Mouse (Mus musculus): Measurements from ENCODE around the gene Pbrm1. TPM values are rescaled to one million over a fixed set of nuclear protein-coding genes. Genes with fewer than 3 reads are reported as not detected.

Gene Pbrm1
- polyA plus RNA-seq, 1 experiment = 20.4 TPM

DNA sequence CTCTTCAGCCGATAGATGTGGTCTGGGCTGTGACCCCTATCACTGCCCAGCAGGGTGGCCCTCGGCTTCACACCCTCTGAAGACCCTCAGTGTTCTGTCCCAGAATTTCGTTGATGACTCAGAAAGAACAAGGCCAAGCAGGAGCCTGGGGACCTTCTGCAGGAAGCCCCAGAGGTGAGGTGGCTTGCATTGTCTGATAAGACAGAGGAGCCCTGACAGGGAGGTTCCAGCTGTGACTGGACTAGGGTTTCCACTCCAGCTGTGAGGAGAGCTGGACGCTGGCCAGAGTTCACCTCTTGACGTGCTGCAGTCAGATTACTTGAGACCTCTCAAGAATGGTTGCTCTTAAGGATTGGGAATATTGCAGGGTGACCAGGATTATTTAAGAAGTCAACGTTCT lies 113.1 kb downstream of the Pbrm1 start:
- DNase-seq (ENCODE audit: extremely low spot score in 1 of 2, low spot score in 1 of 2) = no peak

DNA sequence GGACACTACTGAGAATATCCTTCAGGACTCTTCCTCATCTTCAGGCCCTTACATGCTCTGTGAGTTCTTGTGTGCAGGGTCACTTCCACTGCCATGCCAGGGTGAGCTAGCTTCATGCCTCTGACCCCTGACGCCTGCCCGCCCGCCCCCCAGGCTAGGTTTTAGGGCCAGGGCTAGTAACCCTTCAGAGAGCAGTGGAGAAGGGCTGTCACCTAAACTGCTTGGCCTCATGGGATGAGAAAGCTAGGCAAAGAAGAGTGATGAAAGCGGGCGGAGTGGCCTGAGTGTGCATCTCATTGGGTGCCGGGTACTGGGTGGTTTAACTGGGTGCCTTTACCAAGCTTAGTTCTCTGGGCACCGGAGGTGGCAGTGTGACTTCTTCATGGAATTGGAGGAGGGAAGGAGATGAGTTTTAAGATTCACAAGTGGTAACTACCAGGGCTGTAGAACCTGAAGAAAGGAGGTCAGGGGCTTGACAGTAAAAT lies 113.6 kb downstream of the Pbrm1 start:
- DNase-seq (ENCODE audit: extremely low spot score in 1 of 2, low spot score in 1 of 2) = no peak

DNA sequence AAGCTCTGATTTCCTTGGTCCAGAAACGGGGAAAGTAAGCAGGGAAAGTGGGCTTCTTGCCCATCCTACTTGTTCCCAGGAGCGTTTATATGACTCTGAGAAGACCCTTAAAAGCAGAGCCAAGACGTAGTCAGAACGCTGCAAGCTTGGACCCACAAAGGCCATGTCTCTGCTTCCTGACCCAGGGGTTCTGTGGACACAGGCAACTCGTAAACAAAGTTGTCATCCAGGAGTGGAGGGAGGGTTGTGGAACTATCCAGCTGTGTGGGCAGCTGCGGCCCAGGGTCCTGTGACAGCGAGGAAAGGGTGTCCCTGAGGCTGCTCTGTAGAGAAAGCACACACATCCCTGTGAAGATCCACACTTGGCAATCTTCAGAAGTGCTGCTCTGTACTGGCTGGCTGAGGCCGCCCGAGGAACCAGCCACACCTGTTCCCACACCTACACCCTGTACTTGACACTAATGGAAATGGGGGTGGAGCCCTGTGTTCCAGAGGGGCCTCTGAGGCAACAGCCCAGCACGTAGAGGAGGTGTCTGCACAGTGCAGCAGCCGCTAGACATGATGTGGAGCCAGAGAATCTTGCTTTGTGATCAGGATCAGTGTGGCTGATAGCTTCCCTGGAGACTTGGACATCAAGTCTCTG lies 114.2 kb downstream of the Pbrm1 start:
- peak in 1 of 2 experiments; percentile 16 for DNase-seq (ENCODE audit: extremely low spot score in 1 of 2, low spot score in 1 of 2)

DNA sequence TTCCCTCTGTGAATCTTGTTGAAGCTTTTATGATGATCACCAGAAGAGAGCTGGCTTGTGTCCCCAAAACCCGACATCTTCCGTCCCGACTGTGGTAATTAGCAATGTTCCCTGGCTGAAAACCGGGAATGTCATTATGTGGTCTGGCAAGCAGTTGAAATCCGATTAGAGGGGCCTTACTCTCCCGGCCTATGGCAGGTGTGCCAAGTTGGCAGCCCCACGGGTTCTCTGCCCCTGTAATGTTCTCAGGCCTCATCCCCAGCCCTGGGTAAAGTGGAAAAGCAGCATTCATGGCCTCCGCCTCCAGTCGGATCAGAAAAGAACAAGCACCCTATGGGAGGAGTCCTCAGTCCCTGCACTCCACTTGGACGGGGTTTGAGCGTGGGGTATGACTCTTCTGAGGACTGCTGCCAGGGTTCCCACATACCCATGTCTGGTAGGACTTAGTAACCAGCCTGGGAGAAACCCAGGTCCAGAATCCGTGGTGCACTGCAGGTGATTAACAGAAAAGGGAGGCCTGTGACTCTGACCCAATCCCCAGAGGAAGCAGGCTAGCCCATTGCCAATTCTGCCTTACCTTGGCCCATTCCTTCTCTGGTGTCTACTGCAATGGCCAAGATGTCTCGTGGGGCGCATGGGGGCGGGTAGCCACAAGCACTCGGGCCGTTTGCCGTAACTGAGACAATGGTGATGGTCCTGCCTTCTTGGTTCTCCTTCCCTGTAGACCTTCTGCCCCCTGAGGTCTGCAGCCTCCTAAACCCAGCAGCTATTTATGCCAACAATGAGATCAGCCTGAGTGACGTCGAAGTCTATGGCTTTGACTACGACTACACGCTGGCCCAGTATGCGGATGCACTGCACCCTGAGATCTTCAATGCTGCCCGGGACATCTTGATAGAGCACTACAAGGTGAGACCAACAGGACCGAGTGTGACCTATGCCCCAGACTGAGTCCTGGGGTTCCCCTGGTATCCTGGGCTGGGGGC lies 115.4 kb downstream of the Pbrm1 start:
- no peak for DNase-seq (ENCODE audit: extremely low spot score in 1 of 2, low spot score in 1 of 2)

DNA sequence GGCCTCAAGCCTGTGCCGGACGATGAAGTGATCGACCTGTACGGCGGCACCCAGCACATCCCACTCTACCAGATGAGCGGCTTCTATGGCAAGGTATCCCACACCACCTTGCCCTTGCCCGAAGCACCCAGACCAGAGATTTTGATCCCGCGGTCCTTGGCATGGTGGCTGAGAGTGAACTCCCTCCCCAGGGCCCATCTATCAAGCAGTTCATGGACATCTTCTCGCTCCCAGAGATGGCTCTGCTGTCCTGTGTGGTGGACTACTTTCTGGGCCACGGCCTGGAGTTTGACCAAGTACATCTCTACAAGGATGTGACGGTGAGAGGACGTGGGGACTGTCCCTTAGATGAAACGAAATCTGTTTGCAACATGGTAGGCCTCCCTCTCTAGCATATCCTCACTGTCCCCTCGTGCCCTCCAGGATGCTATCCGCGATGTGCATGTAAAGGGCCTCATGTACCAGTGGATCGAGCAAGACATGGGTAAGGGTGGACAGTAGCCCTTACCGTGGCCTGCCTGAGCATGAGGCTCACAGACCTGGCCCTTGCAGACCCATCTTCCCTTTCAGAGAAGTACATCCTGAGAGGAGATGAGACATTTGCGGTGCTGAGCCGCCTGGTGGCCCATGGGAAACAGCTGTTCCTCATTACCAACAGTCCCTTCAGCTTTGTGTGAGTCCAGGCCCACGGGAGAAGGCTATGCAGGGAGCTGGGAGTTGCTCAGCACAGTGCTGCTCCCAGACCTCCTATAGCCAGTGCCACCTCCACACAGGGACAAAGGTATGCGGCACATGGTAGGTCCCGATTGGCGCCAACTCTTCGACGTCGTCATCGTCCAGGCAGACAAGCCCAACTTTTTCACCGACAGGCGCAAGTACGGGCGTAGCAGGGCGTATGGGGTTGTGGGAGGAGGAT lies 116.8 kb downstream of the Pbrm1 start:
- DNase-seq (ENCODE audit: extremely low spot score in 1 of 2, low spot score in 1 of 2) = no peak

DNA sequence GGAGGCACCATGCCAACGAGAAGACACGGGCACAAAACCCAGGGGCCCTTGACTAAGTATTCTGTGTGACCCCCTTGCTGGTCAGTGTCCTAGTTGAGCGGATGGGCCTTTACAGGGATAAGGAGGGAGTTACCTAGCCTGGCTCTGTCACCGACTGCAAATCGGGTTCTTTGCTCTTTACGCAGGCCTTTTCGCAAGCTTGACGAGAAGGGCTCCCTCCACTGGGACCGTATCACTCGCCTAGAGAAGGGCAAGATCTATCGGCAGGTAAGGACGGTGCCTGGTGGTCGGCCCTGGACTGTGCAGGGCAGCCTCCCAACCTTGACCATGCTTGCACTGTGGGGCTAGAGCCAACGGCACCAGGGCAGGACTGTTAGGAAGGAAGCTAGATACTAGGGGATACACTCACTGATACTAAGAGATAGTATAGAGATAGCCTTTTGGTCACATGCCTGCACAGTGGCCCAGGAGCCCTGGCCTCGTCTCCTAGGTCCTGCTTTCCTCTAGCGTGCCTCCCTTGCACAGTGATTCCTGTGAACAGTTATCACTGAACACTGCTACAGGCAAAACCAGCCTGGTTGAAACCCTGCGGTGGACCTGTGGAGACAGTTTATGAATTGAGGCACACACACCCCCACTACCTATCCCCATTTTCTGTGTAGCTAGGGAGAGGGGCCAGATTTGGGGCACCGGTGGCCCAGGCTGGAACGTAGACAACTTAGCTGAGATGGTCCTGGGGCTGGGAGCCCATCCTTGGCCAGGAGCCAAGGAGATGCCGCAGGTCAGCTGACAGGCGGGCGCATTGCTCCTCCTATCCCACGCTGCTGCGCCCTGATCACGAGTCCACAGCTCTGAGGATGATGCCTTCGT lies 117.7 kb downstream of the Pbrm1 start:
- DNase-seq (ENCODE audit: extremely low spot score in 1 of 2, low spot score in 1 of 2) = no peak

DNA sequence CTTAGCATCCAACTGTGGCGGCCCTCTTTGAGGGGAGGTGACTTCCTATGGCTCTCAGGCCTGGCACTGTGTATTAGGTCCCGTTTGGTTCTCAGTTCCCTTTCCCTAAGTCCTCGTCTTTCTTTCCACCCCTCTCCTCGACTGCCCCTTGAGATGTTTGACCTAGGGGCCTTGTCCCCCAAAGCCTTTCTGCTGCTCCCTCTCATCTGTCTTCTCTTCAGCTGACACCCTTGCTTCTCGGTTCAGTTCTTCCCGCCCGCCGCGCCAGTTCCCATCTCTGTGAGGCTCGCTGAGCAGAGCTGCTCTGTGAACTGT lies 118.3 kb downstream of the Pbrm1 start:
- no peak for DNase-seq (ENCODE audit: extremely low spot score in 1 of 2, low spot score in 1 of 2)

DNA sequence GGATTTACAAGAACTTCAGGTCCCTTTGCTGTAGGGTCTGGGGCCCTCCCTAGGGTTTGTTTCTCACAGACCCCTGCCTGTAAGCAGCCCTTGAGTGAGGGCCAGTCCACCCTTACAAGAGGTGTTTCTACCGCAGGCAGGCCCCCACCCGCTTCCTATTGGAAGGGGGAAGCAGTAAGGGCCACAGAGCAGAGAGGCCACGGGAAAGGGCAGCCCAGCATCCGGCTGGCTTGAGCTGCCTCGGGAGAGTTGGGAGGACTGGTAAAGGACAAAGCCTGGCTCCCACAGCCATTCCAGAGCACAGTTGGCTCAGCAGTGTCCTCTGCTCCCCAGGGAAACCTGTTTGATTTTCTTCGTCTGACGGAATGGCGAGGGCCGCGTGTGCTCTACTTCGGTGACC lies 118.9 kb downstream of the Pbrm1 start:
- no peak for DNase-seq (ENCODE audit: extremely low spot score in 1 of 2, low spot score in 1 of 2)

DNA sequence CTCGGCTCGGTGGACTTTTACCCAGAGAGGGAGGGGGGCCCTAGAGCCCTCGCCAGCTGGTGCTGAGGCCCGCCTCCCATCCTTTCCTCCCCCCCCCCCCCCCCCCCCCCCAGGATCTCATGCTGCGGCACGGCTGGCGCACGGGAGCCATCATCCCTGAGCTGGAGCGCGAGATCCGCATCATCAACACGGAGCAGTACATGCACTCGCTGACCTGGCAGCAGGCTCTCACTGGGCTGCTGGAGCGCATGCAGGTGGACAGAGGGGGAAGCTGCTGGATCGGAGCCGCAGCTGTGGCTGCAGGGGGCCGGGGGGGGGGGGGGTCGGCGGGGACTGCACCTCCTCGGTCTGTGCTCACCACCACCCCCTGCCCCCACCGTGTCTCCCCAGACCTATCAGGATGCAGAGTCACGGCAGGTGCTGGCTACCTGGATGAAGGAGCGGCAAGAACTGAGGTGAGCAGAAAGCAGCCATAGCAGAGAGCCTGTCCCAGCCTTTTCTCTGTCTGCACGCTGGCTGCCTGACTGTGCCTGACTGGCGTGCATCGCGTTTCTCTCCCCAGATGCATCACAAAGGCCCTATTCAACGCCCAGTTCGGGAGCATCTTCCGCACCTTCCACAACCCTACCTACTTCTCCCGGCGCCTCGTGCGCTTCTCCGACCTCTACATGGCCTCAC lies 119.4 kb downstream of the Pbrm1 start:
- DNase-seq (ENCODE audit: extremely low spot score in 1 of 2, low spot score in 1 of 2) = no peak

DNA sequence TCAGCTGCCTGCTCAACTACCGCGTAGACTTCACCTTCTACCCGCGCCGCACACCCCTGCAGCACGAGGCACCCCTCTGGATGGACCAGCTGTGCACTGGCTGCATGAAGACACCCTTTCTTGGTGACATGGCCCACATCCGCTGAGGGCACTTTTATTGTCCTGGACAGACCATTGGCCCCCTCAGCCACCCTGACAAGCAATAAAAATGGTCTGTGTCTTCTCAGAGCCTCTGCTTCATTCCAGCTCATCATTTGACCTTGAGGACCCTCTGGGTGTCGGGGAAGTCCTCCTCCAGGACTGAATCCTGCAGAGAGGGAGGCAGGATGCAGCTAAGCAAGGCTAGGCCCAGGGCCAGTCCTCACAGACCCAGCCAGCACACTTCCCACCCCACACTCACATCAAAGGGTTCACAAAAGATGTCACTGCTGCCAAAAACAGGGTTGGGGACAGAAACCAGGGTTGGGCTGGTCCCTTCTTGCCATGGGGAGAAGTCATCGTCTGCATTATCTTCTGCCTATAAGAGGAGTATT lies 120.0 kb downstream of the Pbrm1 start:
- DNase-seq (ENCODE audit: extremely low spot score in 1 of 2, low spot score in 1 of 2) = no peak

DNA sequence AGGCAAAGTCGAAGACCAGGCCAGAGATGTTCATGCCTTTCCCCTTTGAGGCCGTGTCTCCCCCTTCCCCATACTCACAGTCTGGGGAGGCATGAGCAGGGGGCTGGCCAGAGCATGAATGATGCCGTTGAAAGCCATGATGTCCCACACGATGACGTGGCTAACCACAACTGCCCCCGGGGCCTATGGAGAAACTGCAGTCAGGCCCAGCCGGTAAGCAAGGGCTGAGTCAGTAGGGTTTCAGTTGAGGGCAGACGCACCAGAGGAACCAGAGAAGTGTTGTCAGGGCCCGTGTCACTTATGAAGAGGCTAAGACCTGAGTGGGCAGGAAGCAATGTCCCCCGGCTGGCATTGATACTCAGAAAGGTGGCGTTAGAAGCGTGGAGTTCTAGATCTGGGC lies 120.7 kb downstream of the Pbrm1 start:
- no peak for DNase-seq (ENCODE audit: extremely low spot score in 1 of 2, low spot score in 1 of 2)

DNA sequence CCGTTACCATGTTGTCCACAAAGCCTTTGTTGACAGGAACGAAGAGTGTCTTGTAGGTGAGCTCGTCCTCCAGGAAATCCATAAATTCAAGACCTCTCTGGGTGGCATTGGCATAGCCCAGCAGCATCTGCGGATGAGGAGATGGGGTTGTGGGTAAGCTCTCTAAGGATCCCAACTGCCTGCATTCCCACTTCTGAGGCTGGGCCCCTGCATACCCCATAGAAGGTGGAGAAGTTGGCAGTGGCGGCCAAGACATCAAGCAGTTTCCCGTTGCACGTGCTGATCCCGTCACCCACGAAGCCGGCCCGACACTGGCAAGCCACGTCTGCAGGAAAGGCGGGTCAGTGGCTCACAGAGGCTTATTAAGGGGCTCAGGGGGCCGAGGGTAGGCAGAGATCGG lies 121.2 kb downstream of the Pbrm1 start:
- DNase-seq (ENCODE audit: extremely low spot score in 1 of 2, low spot score in 1 of 2) = no peak

DNA sequence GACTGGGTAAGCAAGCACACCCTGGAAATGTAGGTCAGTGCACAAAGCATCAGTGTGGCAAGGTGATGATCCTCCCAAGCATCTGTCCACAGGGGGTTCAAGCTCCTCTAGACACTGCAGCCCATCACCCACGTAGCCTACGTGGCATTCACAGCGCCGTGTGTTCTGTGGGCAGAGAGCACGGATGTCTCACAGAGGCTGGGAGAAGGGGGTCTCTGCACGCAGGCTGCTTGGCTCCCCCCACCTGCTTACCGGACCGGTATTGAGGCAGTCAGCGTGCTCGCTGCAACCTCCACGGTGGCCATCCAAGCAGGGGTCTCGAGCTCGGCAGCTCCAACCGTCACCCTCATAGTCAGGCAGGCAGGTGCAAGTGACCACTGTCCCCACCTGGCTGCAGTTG lies 122.1 kb downstream of the Pbrm1 start:
- DNase-seq (ENCODE audit: extremely low spot score in 1 of 2, low spot score in 1 of 2) = no peak

DNA sequence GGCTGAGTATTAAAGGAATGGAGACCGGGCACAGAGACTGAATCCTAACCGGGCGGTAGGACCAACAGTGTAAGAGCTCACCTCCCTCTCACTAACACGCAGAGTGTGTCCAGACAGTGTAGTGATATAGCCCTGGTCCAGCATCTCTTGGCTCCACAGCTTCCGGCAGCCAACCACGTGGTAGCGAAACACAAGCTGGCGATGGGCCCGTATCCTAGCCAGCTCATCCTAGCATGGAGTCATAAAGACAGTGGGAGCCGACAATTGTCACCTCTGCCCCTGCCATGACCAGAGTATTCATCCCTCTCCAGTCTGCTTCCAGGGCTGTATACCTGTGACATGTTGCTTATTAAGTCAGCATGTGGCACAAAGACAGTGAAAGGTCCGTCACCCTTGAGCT lies 126.8 kb downstream of the Pbrm1 start:
- no peak for DNase-seq (ENCODE audit: extremely low spot score in 1 of 2, low spot score in 1 of 2)

DNA sequence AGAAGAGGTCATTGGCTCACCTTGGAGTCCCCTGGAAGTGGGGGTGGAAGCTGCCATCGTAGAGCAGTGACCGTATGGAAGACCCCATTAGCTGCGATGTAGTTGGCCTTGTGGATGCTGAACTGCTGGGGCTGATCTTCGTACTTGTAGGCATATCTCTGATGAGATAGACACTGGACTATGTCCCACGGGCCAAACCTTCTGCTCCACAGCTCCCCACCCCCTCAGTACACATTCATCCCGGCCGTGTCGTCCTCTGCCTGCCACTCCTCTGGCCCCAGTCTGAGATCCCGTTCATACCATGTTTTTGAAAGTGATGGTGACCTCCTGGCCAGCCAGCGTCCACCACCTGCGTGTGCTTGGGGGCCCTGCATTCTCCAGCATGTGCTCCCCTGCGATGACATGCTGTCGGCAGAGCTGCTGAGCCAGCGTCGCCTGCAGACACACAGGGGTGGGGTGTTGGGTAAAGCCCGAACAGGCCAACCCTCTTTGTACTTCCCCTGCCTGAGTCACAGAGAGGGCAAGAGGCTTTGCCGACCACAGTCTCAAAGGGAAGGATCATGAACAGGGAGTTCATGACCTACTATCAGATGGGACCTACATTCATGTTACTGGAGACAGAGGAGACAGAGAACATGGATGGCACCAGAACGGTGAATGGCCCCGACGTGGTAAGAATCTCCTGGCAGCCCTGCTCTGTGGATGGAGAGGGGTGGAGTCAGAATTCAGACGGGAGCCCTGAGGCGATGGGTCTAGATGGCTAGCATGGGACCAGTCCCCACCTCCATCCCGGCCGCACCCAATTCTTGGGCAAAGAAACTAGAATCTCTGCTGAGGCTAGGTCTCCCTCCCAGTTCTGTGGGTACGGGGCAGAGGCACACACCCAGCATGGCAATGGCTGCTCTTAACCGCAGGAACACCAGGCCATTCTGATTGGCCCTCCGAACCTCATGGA lies 141.5 kb downstream of the Pbrm1 start:
- DNase-seq (ENCODE audit: extremely low spot score in 1 of 2, low spot score in 1 of 2) = no peak

DNA sequence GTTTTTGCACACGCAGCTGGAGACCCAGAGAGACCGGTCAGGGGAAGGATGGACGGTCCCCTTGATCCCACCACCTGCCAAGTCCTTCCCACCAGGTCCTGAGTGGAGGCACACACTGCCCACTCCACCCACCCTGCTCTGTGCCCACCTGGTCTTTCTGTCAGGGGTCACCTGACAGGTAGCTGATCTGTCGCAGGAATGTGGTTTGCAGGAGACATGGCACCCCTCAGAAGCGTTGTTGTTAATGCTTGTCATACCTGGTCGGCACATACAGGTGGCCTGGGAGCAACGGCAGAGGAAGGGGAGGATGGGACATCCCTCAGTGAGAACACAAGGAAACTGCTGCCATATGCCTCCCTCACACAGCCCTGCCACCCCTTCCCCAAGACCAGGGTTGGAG lies 142.3 kb downstream of the Pbrm1 start:
- DNase-seq (ENCODE audit: extremely low spot score in 1 of 2, low spot score in 1 of 2) = no peak

DNA sequence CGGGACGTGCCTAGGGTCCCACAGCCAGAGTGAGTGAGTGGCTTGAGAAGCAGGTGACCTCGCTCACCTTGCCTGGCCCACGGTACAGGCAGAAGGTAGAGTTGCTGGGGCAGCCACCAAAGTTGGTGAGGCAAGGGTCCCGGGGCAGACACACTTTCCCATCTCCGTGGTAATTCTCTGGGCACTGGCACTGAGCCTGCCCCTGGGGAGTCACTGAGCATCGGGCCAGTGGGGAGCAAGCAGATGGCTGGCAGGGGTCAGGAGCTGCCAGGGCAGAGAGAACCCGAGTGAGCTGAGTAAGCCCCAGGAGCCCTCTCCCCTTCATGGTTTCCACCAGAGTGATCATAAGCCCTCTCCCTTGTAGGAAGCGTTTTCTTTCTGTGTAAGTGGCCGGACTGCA lies 142.7 kb downstream of the Pbrm1 start:
- DNase-seq (ENCODE audit: extremely low spot score in 1 of 2, low spot score in 1 of 2) = no peak

DNA sequence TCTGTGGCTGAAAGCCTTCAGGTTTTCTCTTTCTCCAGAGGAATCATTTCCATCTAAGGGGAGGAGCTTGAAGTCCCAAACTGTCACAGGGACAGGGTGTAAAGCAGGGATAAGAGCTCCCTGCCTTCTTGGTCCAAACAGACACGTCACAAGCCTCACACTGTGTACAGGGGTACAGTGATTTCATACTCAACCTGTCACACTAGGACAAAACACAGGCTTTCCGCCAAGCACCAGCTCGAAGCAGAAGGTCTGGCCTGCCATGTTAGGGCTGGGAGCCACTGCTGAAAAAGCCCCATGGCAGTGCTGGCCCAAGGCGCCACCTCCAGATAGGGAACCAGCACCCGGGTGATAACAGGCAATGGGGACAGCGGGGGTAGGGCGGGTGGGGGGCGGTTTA lies 145.1 kb downstream of the Pbrm1 start:
- DNase-seq (ENCODE audit: extremely low spot score in 1 of 2, low spot score in 1 of 2) = no peak
